Mouse (Mus musculus) brown adipose tissue, adult 24 weeks (tissue): ENCODE measurements around the gene Gpr107. TPM values are rescaled to one million over a fixed set of nuclear protein-coding genes. Genes with fewer than 3 reads are reported as not detected.

ENCODE experiments used
- H3K27ac ChIP-seq: fragments of 200-500 bp; replicated peaks from 2 replicates; pipeline ENCODE4 v1.5.1; 2012; ENCODE audit warnings: low read depth, mild to moderate bottlenecking, low read length
- H3K4me1 ChIP-seq: fragments of 200-500 bp; 2 replicates; pipeline ENCODE4 v1.6.1; 2012; ENCODE audit warnings: low read length, mixed read lengths; ENCODE audit not compliant: control insufficient read depth, insufficient read depth, insufficient read length
- H3K4me3 ChIP-seq: fragments of 200-500 bp; 2 replicates; pipeline ENCODE4 v1.5.1; 2012; ENCODE audit warnings: low read depth, mild to moderate bottlenecking, low read length, moderate library complexity; ENCODE audit not compliant: insufficient read depth
- polyA plus RNA-seq: library from polyadenylated mRNA; stranded (reverse); fragments of >200 nt; gene quantifications from 2 replicates; pipeline ENCODE4 v1.2.4, GENCODE M21; 2012; ENCODE audit not compliant: missing spikeins, insufficient read depth, insufficient read length

Gene Gpr107
- polyA plus RNA-seq, result 11.9 and 24.7 TPM in 2 replicates

- H3K4me1 ChIP-seq, result peaks cover 6% of the 10 kb centered on the region
- H3K27ac ChIP-seq, result peak within 1 kb of the TSS; percentile 35
- peak within 1 kb of the TSS; percentile 81 for H3K4me3 ChIP-seq
These were observed at the start of gene Gpr107 for GRCm38 (mm10) chr2:31151892-31152812. TSS of gene Gpr107 (plus strand) at chr2:31152316.

- peaks cover 4% of the 10 kb centered on the region for H3K4me1 ChIP-seq
- H3K27ac ChIP-seq, result no peak overlapping the region
- H3K4me3 ChIP-seq, result no peak overlapping the region
These were observed 48.8 kb upstream of the Gpr107 start for GRCm38 (mm10) chr2:31103321-31103720.

GRCm38 (mm10) chr2:31105279-31105678 lies 46.8 kb upstream of the Gpr107 start:
- H3K4me3 ChIP-seq, result no peak overlapping the region
- peaks cover 4% of the 10 kb centered on the region; the same call in 1 of the 2 replicates for H3K4me1 ChIP-seq
- no peak overlapping the region for H3K27ac ChIP-seq

DNA sequence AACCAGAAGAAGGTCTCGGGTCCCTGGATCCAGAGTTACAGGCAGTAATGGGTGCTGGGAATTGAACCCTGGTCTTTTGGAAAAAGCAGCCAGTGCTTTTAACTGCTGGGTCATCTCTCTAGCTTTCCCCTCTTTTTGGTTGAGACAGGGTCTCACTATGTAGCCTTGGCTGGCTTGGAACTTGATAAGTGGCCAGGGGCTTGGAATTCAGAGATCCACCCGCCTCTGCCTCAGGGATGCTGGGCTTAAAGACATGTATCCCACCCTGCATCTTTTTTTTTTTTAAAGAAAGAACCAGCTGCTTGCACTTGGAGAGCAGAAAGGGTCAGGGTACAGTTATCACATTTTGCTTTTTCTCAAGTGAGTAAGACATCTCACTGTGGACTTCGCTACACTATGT lies 46.1 kb upstream of the Gpr107 start:
- no peak overlapping the region for H3K27ac ChIP-seq
- peaks cover 4% of the 10 kb centered on the region for H3K4me1 ChIP-seq
- no peak overlapping the region for H3K4me3 ChIP-seq

DNA sequence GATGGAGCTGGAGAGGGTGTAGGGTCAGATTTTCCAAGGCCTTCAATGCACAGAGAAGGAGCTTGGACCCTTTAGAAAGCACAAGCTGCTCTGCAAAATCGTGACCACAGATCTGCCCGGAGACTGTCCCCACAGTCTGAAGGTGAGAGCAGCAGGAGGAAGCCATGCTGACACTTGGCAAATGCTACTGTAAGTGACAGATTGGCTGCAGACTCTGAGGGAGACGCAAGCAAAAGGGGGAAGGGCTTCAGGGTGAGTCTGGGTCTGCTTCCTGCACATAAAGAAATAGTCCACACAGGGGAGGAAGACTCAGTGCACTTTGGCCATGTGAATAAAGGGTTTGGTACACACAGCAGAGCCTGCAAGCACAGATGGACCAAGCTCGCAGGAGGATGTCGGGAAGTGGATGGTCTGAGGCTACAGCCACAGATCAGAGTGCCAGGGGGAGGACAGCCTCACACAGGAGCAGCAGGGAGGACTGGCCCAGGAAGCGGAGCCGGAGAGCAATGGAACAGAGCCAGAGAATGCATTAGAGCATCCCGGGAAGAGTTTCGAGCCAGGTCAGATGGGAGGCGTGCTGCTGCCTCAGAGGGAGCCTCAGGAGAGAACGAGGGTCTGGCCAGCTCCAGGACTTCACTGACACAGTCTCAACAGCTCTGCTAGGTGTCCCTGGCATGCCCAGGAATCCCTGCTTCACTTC lies 45.3 kb upstream of the Gpr107 start:
- Histone ChIP-seq H3K4me3 (no peak overlapping the region), H3K27ac (no peak overlapping the region), H3K4me1 (peaks cover 4% of the 10 kb centered on the region; the same call in 1 of the 2 replicates)

DNA sequence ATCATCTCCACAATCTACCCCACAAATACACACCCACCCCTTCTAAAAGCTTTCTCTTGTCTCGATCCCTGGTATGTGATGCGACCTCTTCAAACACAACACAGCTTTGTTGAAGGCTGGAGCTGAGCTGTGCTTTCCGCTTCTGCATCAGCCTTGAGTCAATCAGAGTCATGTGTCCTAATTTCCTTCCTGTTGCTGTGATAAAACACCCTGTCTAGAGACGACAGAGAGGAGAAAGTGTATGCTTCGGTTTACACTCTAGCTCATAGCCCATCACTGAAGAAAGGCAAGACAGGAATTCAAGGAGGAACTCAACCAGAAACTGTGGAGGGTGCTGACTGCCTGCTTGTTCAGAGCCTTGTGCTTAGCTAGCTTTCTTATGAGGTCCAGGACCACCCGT lies 43.9 kb upstream of the Gpr107 start:
- H3K4me1 ChIP-seq, result peaks cover 4% of the 10 kb centered on the region; the same call in 1 of the 2 replicates
- no peak overlapping the region for H3K4me3 ChIP-seq
- H3K27ac ChIP-seq, result no peak overlapping the region

DNA sequence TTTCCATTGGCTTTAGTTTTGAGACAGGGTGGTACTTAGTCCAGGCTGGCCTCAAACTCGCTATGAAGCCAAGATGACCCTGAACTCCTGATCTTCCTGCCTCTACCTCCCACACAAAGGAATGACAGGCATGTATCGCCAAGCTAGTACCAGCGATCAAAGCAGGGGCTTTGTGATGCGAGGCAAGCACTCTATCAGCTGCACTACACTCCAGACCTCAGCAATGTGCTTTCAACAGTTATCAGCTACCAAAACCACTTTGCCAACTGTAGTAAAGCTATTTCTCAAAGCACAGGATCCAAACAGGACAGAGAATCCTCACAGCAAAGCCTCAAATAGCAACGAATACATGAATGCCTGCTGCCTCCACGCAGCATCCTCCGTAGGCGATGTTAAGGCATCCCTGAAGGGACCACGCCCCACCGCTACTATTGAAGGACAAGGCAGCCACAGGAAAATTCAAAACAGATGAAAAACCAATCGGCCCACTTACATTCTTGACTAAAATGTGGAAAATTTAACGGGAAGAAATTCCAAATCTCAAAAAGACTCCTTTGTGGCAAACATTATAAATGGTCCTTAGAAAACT lies 42.1 kb upstream of the Gpr107 start:
- Histone ChIP-seq H3K4me1 (peaks cover 5% of the 10 kb centered on the region; the same call in 1 of the 2 replicates), H3K4me3 (no peak overlapping the region), H3K27ac (no peak overlapping the region)

DNA sequence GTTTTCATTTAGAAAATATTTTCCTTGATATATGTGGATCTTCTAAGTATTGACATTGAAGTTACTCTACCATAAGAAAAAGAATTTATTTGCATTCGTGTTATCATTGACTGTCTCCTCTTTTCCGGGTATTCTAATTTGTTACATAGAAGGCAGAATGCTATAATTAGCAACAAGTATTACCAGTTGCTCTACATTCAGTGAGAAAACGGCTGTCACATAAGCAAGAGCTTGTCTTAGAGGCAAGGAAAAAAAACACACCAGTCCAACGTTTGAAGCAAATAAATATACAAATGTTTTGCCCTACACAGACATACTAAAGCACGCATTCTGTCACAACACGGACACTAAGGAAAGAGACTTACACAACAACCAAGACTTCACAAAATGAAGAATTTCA lies 40.4 kb upstream of the Gpr107 start:
- H3K4me3 ChIP-seq, result no peak overlapping the region
- peaks cover 17% of the 10 kb centered on the region for H3K4me1 ChIP-seq
- H3K27ac ChIP-seq, result no peak overlapping the region

DNA sequence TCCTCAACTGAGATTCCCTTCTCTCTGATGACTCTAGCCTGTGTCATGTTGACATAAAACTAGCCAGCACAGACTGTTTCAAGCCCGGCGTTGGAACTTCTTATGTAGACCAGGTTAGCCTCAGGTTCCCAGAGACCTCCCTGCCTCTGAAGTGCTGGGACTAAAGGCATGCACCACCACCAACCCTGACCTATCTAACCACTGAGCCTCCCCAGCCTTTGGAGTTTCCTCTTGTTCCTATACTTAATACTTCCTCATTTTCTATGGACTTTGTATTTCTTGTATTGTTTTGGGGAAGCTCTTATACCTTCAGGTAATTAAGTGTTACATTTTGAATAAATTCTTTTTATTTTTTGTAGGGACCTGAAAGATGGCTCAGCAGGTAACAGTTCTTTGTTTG lies 37.9 kb upstream of the Gpr107 start:
- Histone ChIP-seq H3K4me3 (no peak overlapping the region), H3K27ac (no peak overlapping the region), H3K4me1 (peaks cover 16% of the 10 kb centered on the region)

- H3K4me1 ChIP-seq, result peaks cover 16% of the 10 kb centered on the region
- no peak overlapping the region for H3K4me3 ChIP-seq
- no peak overlapping the region for H3K27ac ChIP-seq
These were observed 36.8 kb upstream of the Gpr107 start for GRCm38 (mm10) chr2:31115091-31115942.

GRCm38 (mm10) chr2:31115943-31116731 lies 36.0 kb upstream of the Gpr107 start:
- Histone ChIP-seq H3K27ac (no peak overlapping the region), H3K4me3 (no peak overlapping the region), H3K4me1 (peaks cover 16% of the 10 kb centered on the region)

GRCm38 (mm10) chr2:31118211-31118610 lies 33.9 kb upstream of the Gpr107 start:
- no peak overlapping the region for H3K27ac ChIP-seq
- H3K4me3 ChIP-seq, result no peak overlapping the region
- peaks cover 16% of the 10 kb centered on the region for H3K4me1 ChIP-seq

- peaks cover 16% of the 10 kb centered on the region for H3K4me1 ChIP-seq
- H3K4me3 ChIP-seq, result no peak overlapping the region
- peak overlapping the region; percentile 4; the same call in 1 of the 2 replicates for H3K27ac ChIP-seq
These were observed 33.3 kb upstream of the Gpr107 start for GRCm38 (mm10) chr2:31118639-31119380.
